Mouse (Mus musculus): ENCODE measurements at regions not wholly inside any gene's neighbourhood (a gene's known extent, or its start where the extent isn't known, plus 50 kb on each side); places are given as distances from the start of the nearest gene placed in this dataset.
A peak's percentile ranks its signal among the peaks of the same experiment; 100 is the strongest.
"Not testable (repeated sequence)": the region's sequence is repeated elsewhere in the genome, so short reads cannot be mapped to it uniquely, and the experiment has no call there.

DNA sequence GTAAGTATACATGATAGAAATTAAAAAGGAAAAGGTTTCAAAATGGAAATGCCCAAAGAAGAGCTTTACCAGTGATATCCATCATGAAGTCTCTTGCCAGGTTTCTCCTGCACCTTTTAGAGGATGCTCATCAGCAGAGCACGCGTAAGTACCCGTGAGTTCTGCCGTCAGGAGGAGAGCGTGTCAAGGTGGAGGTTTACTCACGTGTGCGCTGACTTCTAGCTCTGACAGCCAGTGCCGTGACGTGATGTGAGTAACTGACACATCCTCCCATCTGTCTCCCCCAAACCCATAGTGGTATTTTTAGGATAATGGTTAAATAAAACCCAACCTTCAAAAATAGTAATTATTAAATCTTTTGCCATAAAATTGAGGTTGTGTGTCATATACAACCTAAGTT, 55.3 kb downstream of the Adra2a start:
- no peak for DNase-seq

DNA sequence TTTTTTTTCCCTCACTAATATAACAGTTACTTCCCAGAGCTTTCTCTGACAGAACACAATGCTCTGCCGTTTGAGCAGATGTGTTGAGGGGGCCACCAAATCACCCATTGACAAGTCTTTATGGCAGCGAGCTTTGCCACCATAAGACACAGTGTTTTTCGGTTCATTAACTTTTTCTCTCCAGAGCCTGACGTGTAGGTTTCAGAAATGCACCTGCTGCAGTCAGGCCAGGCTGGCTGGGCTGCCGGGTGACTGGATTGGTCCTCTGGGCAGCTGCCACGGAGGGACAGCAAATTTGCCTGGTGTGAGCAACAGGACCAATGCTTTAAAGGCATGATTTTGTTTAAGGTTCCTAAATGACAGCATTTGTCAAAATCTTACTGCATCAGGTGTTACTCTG, 55.8 kb downstream of the Adra2a start:
- no peak for DNase-seq

DNA sequence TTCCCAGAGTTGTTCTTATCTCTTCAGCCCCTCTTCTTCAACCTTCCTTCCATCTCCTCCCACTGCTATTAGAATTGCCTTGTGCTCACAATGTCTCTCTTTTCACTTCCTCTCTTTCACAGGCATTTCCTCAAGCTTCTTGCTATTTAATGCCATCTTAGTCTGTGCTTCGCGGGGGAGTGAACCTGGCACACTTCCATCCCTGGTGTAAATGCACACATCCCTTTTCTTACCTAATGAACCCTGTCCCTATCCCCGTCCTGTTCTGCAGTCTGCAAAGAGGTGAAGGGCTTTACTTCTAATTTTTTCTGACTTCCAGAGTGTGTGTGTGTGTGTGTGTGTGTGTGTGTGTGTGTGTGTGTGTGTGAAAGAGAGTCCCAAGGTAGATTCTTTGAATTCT, 62.6 kb downstream of the Adra2a start:
- DNase-seq = no peak

DNA sequence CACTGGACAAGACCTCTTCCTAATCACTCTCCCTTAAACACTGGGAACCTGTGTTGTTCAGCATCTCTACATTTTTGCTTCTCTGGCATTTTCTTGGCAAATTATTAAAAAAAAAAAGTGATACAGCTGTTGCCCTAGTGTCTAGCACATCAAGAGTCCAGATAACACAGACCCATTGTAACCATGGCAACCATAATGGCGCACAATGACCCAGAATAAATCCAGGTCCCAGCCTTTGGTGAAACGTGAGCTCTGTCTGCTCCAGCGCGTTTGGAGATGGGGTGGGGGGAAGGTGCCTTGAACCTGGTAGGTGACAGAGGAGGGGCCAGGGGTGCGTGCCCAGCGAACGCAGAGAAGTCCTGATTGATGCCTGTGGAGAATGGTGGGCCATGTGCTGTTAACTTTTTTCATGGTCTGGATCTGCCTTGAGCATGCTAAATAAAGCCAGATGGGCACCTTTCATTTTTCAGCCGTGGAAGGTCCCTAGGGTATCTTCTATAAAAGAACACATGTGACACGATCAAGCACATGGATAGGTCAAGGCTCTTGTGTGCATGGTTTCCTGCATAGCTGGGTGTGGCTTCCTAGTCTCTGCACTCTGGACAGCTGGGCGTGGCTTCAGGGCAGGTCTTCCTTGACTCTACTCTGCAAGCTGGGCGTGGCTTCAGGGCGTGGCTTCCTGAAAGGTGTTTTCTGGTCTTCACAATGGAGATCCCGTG, 63.3 kb downstream of the Adra2a start:
- DNase-seq = no peak

DNA sequence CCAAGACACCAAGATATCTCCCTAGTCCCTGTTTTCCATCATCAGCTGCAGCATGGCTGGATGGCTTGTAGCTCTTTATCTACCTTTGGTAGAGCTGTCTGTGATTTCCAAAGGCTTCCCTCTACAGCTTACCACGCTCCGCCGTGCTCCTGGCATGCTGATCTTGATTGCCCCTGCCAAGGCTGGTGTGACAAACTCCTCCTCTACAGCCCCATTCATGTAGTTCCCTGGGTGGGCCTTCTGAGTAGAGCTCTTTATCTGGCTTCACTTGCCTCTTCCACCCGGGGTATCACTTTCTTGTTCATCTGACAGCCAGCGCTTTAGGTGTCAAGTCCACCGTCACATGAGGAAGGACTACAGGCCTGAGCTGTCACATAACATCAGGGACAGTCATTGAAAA, 66.1 kb downstream of the Adra2a start:
- no peak for DNase-seq

DNA sequence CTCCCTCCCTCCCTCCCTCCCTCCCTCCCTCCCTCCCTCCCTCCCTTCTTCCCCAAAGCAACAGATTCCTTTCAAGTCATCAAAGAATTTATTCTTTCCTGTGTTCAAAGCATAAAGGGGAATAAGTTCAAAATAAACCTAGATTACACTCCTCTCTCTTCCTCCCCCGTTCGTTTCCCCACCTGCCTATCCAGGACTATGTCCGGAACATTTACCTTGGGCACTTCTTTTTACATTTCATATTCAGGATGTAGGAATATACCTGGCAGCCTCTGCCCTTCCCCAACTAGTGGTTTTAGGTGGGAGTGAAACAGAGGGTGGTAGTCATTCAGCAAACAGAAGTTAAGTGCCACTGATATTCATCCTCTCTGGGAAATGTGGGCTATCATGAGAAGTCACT, 68.7 kb downstream of the Adra2a start:
- DNase-seq = no peak

DNA sequence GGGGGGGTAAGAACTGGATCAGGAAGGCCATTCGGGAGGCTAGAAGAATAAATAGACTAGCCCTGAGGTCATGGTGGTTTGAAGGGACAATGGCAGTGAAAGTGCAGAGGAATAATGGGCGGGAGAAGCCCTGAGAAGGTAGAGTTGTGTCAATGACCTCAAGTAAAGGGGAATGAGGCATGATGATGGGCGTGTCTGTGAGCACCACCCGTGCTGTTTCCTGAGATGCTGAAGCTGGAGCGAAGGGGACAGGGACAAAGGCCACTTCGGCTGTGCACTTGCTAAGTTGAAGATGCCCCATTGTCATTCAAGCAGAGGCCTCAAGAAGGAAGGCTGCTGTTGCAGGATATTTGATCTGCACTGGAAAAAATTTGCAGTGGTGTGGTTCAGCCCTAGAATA, 69.5 kb downstream of the Adra2a start:
- DNase-seq = no peak

DNA sequence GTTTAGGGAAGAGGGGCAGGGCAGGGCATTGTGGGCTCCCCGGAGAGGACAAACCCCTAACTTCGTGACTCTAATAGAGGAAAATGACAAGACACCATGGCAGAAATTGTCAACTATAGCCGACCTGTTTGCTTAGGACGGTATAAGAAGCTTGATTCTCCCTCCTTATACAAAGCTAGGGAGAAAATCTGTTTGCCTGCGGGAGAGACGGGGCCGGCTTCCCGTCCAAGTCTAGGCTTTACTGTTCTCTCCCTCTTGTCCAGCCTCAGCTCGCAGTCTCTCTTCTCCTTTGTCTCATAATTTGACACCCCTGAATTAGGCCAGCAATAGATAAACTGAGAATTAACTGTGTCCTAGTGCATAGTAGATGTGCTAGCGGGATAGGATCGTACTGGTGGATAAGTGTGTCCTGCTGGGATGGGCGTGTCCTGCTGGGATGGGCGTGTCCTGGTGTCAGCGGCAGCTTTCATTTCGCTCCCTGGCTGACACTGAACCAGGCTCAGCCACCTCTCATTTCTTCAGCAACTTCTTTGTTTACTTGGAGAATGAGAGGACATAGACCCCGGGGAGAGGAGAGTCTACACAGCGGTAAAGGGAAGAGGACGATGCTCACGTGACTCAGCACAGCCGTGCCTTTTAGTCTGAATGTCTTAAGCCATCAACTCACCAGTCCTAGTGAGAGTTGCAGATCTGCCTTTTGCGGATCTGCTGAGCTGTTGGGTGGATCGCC, 70.8 kb downstream of the Adra2a start:
- peak; percentile 50 for DNase-seq

DNA sequence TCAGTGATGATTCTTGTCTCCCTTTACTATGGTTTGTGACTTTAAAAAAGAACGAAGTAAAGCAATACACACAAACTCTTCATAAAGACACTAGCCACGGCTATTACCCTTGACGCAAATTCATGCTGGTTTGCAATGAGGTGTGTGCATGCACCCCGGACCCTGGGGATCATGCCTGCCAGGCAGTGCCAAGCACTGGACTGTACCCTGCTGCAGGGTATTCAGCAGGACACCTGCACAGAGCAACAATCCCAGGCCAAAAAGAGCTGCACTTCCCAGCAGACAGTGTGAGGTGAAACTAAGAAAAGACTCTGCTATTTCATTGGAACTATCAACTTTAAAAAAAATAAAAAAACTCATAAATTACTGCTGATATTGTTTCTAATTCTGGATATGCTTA, 71.4 kb downstream of the Adra2a start:
- no peak for DNase-seq

DNA sequence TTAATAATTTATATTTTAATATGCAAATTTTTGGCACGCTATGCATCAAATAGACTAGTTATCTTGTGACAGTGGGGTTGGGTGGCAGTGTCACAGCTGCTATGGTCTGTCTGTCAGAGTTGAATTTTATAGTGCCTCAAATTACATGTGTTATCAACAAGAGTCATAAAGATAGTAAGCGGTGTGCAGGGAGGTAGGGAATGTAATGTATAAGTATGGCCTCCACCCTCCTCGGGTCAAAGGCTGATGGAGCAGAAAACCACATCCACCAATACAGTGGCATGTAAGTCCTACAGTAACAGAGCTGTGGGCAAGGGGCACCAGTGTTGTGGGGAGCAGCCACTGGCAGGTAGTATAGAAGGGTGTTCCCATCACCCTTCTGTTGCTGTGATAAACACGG, 72.9 kb downstream of the Adra2a start:
- no peak for DNase-seq

DNA sequence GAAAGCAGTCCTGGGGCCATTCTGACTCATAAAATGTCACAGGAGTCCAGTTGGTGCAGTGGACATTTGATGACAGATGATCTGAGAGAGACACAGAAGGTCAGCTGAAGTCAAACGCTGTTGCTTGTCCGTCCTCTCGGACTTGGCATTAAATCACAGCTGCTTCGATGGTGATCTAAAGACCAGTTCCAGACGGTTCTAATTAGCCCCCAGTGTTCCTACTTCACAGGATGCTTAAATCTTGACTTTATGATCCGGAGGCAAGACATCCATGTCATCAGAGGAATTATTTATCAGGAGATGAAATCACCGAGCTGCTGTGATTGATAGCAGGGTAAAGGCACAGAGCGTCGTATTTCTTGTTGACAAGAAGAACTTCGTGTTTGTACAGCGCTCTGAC, 73.7 kb downstream of the Adra2a start:
- DNase-seq = no peak

DNA sequence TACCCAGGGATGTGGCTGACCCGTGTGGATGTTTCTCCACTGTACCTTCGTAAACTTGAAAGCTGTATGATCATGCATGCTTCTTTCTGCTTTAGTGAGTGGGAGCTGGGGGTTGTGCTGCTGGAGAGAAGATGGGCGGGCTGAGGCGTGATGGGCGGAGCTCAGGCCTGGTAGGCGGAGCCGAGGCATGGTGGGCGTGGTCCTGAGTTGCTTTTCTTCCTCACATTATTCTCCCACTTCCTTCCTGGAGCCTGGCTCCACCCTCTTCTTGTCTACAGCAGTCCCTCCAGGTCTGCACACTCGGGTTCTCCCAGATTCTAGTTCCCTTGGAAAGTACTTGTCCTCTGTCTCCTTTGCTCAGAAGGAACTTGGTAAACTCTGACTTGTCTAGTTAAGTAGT, 79.6 kb downstream of the Adra2a start:
- no peak for DNase-seq

DNA sequence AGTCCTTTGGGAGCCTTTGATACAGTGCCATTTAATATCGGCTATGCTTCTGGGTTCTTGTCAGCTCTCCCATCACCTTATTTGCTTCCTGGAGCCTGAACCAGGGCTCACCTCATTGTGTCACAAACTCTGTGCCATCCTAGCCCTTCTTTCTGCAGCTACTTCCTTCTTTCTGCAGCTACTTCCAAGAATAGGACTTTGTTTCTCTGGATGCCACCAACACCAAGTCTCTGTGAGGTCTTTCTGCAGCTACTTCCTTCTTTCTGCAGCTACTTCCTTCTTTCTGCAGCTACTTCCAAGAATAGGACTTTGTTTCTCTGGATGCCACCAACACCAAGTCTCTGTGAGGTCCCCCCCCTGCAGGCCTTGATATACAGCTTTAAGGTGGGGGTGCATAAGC, 107.8 kb downstream of the Adra2a start:
- DNase-seq = not testable (repeated sequence)

DNA sequence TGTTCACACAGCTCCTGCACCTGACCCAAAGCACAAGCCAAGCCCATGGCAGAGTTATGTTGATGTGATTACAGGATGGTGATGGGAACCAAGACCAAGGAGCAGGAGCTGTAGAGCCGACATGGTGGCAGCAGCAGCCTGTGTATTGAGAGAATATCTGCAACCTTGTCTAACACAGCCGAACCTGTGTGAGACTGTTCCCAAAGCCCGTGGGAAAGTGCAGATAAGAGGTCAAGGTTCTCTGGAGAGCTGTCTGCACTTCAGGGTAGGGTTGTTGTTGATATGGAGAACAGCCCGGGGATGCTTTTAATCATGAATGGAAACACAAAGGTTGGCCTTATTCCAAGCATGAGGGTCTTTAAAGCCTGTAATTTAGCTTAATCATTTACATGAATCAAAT, 110.4 kb downstream of the Adra2a start:
- no peak for DNase-seq

DNA sequence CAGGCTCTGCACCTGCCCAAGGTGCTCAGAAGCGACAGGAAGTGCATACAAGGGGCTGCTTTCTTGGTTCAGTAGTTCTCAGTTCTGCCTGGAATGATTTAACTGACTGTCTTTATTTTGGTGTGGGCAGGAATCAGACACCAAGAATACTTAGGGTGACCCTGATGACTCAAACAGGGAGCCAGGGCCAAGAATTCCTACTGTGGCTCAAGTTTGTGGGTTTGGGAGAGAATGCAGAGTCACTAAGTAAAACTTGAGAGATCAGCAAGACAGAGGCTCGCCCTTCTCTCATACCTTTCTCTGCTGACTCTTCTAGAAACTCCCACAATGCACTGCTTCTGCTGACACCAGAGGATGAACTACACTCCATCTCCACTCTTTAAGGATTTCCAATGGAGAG, 126.4 kb downstream of the Adra2a start:
- no peak for DNase-seq

DNA sequence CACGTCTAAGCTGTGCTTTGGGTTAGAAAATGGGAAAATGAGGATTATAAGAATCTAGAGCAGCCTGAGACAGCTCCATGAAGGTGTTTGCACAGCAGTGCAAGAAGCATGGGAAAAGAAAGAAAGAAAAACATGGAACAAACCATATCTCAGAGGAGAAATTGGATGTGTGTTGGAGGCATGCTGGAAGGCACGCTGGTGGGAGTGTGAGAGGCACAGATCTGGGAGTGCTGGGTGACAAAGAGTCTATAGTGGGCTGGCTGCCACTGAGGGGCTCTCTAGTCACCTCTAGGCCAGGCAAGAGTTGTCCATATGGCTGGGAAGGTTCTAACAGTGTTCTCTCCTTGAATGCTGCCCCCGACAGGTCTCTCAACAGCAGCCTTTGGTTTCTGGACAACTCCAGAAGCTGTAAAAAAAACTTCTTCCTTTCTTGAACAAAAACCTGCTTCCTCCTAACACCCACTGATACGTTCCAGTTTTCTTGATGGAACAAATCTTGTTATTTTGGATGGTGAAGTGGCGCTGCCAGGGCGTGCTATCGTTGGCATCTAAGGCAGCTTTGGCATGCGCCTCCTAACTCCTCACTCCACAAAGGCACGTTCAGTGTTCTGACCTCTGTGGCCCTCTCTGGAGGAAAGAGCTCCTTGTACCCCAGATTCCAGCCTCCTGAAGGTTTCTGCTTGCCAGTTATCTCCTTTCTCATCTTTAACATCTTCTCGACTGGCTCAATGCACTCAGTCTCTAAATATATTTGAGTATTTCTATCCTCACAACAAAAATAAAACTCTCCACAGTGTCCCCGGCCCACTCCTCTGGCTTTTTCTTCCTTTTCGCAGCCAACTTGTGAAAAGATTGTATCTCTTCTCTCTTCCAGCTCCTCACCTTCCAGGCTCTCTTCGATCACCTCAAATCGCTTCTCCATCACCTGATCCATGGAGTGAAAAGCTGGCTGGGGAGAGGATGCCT, 130.4 kb downstream of the Adra2a start:
- no peak for DNase-seq

DNA sequence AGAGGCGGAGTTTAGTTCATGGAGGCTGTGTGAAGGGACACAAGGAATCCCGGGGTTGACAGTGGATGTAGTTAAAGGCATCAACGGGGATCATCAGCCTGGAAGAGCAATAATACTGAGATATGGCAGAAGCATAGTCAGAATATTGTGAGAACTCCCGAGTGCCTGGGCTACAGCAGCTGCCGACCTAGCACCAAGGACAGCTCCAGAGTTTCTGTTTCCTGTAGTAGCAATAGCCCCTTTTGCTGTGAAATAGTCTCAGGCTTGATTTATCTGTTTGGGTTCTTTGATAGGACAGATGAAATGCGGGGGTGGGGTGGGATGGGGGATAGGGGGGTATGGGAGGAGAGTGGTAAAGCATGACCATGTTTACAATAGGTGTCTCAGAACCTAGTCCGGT, 131.8 kb downstream of the Adra2a start:
- no peak for DNase-seq

DNA sequence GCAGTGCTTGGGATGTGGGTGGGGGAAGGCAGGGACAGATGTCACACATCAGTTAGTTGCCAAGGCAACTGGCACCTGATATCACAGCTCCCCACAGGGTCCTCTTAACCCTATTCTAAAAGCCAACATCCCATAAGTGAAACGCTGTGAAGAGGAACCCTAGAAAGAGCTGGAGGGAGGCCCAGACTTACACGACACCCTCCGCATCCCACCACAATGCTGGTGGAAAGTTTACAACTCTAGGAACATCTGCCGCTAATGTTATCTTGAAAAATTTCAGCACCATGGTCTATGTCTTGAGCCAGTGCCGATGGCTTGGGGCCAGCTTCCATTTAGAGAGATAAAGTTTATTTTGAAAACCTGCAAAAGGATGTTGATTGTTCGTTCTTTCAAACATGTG, 133.5 kb downstream of the Adra2a start:
- DNase-seq = no peak

DNA sequence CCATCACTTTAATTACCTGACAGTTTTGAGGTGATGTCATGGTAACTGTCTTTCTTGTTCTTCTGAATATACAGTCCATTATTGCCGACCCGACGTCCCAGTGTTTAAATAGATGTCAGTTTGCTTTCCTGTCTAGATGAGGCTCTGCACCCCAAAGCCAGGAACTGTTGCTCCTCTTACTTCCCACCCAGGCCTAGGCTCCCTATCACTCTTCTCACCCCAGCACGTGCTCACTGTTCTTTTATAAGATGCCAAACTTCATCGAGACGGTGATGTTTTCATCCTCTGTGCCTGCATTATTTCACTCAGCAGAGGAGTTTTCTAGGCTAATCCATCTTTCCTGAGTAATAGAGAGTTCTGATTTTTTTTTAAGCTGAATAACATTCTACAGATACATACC, 156.5 kb downstream of the Adra2a start:
- DNase-seq = no peak

DNA sequence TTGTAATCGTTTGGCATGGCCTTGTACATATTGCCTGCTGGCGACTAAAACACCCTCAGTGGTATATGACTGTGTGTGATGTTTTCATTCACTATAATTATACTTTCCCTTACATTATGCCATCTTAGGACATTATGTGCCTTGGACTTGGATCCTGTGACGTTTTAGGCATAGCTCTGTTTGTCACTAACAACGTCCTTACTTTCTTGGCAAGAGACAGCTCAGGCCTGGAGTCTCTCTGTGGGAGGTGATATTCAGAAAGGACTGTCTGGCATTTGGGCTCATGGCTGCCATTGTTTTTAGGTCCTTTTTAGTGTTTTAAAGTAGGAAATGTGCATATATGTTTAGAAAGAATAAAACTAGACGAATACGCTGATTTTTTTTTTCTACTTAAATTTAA, 158.5 kb downstream of the Adra2a start:
- no peak for DNase-seq

DNA sequence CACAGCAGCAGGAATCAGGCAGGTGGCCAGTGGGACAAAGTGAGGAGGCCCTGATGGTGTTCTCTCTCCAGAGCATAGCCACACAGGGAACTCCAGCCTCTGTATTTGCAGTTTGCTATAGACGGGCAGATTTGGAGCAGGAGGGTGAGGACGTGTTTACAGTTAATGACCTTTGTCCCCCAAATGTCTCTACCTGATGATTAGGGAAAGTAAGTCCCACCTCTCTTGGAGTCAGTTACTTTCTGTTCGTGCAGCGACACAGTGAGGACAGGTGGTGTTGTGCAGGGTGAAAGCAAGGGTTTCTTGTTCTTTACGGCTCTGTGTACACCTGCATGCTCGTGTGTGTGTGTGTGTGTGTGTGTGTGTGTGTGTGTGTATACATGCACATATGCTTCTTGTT, 162.9 kb downstream of the Adra2a start:
- no peak for DNase-seq

DNA sequence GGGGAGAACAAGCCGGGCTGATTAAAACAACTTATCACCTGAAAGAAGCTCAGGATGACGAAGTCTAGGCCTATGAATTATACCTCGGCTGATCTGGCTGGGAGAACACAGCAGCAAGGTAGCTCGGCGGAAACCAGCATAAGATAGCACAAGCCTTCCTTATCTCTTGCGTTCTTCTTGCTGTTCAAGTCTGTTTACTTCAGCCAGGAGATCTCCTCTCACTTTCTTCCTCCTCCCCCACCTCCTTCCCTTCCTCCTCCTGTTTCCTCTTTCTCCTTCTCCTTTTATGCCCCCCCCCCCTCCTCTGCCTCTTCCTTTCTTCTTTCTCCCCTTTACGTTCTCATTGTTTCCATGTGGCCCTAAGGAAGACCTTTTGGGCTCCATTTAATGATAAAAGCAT, 168.2 kb downstream of the Adra2a start:
- no peak for DNase-seq

DNA sequence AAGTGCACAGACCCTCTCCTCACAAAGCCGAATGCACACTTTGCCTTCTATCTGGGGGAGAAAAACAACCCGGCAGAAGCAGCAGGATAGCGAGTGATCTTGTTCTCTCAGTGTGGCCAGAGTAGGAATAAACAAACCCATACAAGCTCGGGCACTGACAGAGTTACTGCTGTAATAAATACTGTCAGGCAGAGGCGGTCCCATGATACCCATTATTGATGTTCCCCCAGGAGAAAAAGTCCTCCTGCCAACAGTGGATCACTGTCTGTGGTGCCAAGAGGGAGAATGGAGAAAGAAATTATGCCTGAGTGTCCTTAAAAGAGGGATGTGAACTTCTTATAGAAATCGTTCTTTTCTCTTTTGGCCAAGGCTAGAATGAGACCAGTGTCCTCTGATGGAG, 200.2 kb downstream of the Adra2a start:
- DNase-seq = no peak

Data from gastrocnemius, postnatal 25 days (tissue).